Mouse (Mus musculus): ENCODE results near the gene Golga4. TPM values are rescaled to one million over a fixed set of nuclear protein-coding genes. Genes with fewer than 3 reads are reported as not detected.

Golga4 gene
- polyA plus RNA-seq, 1 experiment from 2014 or later: 47.9 TPM

DNA sequence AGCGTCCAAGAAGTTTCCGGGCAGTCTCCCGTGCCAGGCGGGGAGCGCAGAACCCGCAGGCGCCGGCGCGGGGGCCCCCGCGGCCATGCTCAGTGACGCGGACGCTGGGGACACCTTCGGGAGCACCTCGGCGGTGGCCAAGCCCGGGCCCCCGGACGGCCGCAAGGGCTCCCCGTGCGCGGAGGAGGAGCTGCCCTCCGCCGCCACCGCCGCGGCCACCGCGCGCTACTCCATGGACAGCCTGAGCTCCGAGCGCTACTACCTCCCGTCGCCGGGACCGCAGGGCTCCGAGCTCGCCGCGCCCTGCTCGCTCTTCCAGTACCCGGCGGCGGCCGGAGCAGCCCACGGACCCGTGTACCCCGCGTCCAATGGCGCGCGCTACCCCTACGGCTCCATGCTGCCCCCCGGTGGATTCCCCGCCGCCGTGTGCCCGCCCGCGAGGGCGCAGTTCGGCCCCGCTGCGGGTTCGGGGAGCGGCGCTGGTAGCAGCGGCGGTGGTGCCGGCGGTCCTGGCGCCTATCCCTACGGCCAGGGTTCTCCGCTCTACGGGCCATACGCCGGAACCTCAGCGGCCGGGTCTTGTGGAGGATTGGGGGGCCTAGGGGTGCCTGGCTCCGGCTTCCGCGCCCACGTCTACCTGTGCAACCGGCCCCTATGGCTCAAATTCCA, 27.1 kb upstream of the Golga4 start:
- Histone ChIP-seq H3K27me3 (peaks cover 96% of the 10 kb centered on the region), H3K9me3 (no peaks in the 10 kb centered on the region), H3K36me3 (no peaks in the 10 kb centered on the region), H3K4me2 (peak overlapping the region; percentile 53), H3K27ac (no peak overlapping the region), H3K4me3 (peak overlapping the region; percentile 34), H3K9ac (peak overlapping the region; percentile 40; the same call in 1 of the 2 replicates), H3K4me1 (replicated peaks) (peaks cover 33% of the 10 kb centered on the region)
- ATAC-seq (ENCODE audit: low FRiP score): no peak
- under 1% methylated on average over 70 of the region's 87 CpGs for WGBS

- Histone ChIP-seq H3K27me3 (peaks cover 97% of the 10 kb centered on the region), H3K9me3 (no peaks in the 10 kb centered on the region), H3K4me2 (peak overlapping the region; percentile 53; the same call in 1 of the 2 replicates), H3K27ac (no peak overlapping the region), H3K4me1 (replicated peaks) (peaks cover 33% of the 10 kb centered on the region), H3K4me3 (peak overlapping the region; percentile 34; the same call in 1 of the 2 replicates), H3K36me3 (no peaks in the 10 kb centered on the region), H3K9ac (no peak overlapping the region)
- 5% methylated on average over 23 of the region's 23 CpGs for WGBS
- no peak for ATAC-seq (ENCODE audit: low FRiP score)
These were observed 26.4 kb upstream of the Golga4 start for GRCm38 (mm10) chr9:118479508-118480291.

DNA sequence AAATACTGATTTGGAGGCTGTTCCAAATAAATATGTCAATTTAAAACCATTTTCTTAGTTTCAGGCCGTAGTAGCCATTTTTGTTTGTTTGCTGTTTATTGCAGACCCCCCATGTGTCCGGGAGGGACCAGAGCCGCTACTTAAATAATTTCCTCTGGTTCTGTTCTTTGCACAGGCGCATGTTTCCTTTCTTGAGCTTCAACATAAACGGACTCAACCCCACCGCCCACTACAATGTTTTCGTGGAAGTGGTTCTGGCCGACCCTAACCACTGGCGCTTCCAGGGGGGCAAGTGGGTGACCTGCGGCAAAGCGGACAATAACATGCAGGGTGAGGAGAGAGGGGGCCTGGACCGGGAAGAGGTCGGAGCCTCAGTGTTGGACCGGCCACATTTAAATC, 25.8 kb upstream of the Golga4 start:
- no peak overlapping the region for H3K27ac ChIP-seq
- H3K36me3 ChIP-seq: no peaks in the 10 kb centered on the region
- H3K4me3 ChIP-seq: no peak overlapping the region
- no peaks in the 10 kb centered on the region for H3K9me3 ChIP-seq
- WGBS: 2% methylated on average over 14 of the region's 14 CpGs
- H3K4me2 ChIP-seq: no peak overlapping the region
- peaks cover 97% of the 10 kb centered on the region for H3K27me3 ChIP-seq
- ATAC-seq (ENCODE audit: low FRiP score): no peak
- H3K4me1 ChIP-seq (replicated peaks): peaks cover 33% of the 10 kb centered on the region
- H3K9ac ChIP-seq: no peak overlapping the region

DNA sequence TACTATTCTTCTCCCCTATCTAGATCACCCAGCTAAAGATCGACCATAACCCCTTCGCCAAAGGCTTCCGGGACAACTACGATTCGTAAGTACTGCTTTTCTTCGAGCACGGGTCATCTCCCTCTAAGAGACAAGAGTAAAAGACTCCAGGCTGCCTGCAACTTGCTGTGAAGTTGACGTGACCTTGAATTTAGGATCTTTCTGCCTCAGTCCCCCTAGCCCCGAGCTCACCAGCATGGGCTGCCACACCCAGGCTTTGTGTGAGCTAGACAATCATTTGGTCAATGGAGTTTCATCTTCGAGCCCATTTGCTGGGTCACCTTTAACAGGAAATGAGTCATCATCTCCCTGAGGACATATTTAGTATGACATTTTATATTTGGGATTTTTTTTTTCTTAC, 23.9 kb upstream of the Golga4 start:
- no peak overlapping the region for H3K4me2 ChIP-seq
- peaks cover 28% of the 10 kb centered on the region for H3K4me1 ChIP-seq (replicated peaks)
- H3K4me3 ChIP-seq: no peak overlapping the region
- no peak overlapping the region for H3K27ac ChIP-seq
- H3K9ac ChIP-seq: no peak overlapping the region
- no peaks in the 10 kb centered on the region for H3K9me3 ChIP-seq
- 78% methylated on average over 10 of the region's 10 CpGs for WGBS
- no peak for ATAC-seq (ENCODE audit: low FRiP score)
- peaks cover 99% of the 10 kb centered on the region for H3K27me3 ChIP-seq
- no peaks in the 10 kb centered on the region for H3K36me3 ChIP-seq

GRCm38 (mm10) chr9:118486361-118487095, 19.5 kb upstream of the Golga4 start:
- WGBS: 2% methylated on average over 32 of the region's 32 CpGs
- Histone ChIP-seq H3K27me3 (peaks cover 93% of the 10 kb centered on the region), H3K4me3 (no peak overlapping the region), H3K36me3 (no peaks in the 10 kb centered on the region), H3K9ac (no peak overlapping the region), H3K4me1 (replicated peaks) (peaks cover 25% of the 10 kb centered on the region), H3K27ac (no peak overlapping the region), H3K4me2 (no peak overlapping the region; the same call in 1 of the 2 replicates), H3K9me3 (no peaks in the 10 kb centered on the region)
- ATAC-seq (ENCODE audit: low FRiP score): no peak

DNA sequence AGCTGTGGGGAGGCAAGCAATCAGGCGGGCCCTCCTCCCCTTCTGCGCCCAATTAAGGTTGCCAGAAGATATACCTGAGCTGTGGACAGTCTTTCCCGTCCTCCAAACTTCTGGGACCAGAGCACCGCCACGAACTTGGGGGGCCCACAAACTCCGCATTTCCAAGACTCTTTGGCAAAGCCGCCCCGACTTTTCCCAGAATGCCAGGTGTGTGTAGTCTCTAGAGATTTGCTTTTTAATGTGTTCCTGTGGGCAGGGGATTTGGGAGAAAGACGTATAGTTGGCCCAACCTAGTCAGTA, 19.0 kb upstream of the Golga4 start:
- ATAC-seq (ENCODE audit: low FRiP score): no peak
- peaks cover 90% of the 10 kb centered on the region for H3K27me3 ChIP-seq
- WGBS: 1% methylated on average over 9 of the region's 9 CpGs
- no peak overlapping the region for H3K27ac ChIP-seq
- no peaks in the 10 kb centered on the region for H3K9me3 ChIP-seq
- H3K4me1 ChIP-seq (replicated peaks): peaks cover 25% of the 10 kb centered on the region
- no peak overlapping the region; the same call in 1 of the 2 replicates for H3K4me2 ChIP-seq
- no peaks in the 10 kb centered on the region for H3K36me3 ChIP-seq
- H3K4me3 ChIP-seq: no peak overlapping the region
- no peak overlapping the region for H3K9ac ChIP-seq

GRCm38 (mm10) chr9:118487636-118488035, 18.4 kb upstream of the Golga4 start:
- ATAC-seq (ENCODE audit: low FRiP score): no peak
- Histone ChIP-seq H3K36me3 (no peaks in the 10 kb centered on the region), H3K4me3 (peak overlapping the region; percentile 17; the same call in 1 of the 2 replicates), H3K9me3 (no peaks in the 10 kb centered on the region), H3K27me3 (peaks cover 85% of the 10 kb centered on the region), H3K4me2 (peak overlapping the region; percentile 46), H3K27ac (no peak overlapping the region), H3K9ac (no peak overlapping the region), H3K4me1 (replicated peaks) (peaks cover 25% of the 10 kb centered on the region)
- WGBS: under 1% methylated on average over 22 of the region's 22 CpGs

DNA sequence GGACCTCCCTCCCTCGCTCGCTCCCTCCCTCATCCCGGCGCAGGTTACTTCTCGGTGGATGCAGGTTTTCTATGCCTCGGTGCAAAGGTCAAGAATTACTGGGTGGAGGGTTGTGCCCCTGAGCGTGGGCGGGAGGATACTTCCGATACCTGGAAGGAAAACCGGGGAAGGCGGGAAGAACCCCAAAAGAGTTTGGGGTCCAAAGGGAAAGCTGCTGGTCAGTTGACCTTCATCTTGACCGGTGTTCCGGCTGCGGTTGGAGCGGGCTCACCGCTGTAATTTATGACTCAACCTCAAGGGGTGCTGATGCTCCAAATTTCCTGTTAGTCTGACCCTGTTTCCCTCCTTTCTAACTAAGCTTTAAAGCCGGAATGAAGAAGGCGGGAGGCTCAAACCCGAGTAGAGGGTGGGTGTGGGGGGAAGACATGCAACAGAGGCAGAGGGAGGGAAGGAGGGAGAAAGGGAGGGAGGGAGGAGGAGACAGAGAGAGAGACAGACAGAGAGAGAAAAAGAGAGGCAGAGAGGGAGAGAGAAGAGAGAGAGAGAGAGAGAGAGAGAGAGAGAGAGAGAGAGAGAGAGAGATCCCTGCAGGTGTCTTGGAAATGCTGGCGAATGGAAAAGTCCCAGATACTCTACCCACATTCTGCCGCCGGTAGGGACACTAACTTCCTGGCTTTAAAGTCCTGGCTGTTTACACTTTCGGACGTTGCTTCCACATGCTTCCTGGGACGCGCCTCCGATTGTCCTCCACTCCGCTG, 17.8 kb upstream of the Golga4 start:
- no peak overlapping the region for H3K27ac ChIP-seq
- no peak overlapping the region for H3K9ac ChIP-seq
- H3K4me1 ChIP-seq (replicated peaks): peaks cover 25% of the 10 kb centered on the region
- peaks cover 79% of the 10 kb centered on the region for H3K27me3 ChIP-seq
- WGBS: under 1% methylated on average over 28 of the region's 28 CpGs
- H3K4me2 ChIP-seq: peak overlapping the region; percentile 46
- no peaks in the 10 kb centered on the region for H3K9me3 ChIP-seq
- H3K4me3 ChIP-seq: peak overlapping the region; percentile 17
- H3K36me3 ChIP-seq: no peaks in the 10 kb centered on the region
- no peak for ATAC-seq (ENCODE audit: low FRiP score)

DNA sequence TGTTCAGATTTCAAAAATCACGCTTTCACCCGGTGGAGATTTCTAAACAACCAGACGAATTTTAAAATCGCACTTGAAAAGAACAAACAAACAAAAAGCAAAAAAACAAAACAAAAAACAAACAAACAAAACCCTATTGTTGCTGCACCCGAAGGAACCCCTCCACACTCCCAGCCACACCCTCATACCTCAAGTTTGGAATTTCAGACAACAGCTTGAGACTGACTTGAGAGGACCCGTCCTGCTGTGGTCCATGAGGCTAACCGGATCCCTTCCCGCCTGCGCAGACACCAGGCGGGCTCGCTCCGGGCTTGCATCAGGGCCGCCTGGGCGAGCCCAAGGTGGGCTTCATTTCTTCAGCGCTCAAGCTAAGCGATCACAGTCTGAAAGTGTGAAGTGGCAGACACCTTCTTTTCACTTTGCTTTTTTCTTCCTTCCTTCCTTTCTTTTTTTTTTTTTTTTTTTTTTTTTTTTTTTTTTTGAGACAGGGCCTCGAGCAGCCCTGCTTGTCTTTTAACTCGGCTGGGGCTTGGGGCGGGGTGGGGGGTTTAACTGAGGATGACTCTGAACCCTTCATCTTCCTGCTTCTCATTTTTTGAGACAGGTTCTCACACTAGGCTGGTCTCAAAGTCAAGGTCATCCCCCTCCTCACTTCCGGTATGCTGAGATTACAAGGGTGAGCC, 17.0 kb upstream of the Golga4 start:
- peaks cover 25% of the 10 kb centered on the region for H3K4me1 ChIP-seq (replicated peaks)
- no peak overlapping the region for H3K9ac ChIP-seq
- H3K36me3 ChIP-seq: no peaks in the 10 kb centered on the region
- H3K27me3 ChIP-seq: peaks cover 71% of the 10 kb centered on the region
- peak overlapping the region; percentile 17 for H3K4me3 ChIP-seq
- no peaks in the 10 kb centered on the region for H3K9me3 ChIP-seq
- ATAC-seq (ENCODE audit: low FRiP score): peak; percentile 39; the same call in 1 of the 2 replicates
- H3K4me2 ChIP-seq: peak overlapping the region; percentile 46
- 1% methylated on average over 20 of the region's 20 CpGs for WGBS
- H3K27ac ChIP-seq: no peak overlapping the region

DNA sequence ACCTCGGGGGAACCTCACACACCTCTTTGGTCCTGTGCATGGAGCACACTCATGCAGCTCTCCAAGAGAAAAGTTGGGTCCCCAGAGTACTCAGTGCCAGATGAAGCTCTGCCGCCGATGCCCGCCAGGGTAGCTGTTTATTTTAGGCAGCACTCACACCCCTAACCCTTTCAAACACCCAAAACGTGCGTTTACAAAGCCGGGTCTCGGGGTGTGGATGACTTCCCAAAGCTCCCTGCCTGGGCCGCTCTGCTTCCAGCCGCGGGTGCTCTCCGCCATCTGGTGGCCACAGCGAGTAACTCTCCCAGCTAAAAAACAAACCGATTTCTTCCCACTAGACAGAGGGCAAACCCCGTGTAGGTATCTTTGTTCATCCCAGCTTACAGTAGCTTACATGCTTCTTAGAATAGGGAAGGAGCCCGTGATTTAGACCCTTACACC, 16.5 kb upstream of the Golga4 start:
- H3K4me1 ChIP-seq (replicated peaks): peaks cover 25% of the 10 kb centered on the region
- H3K4me2 ChIP-seq: peak overlapping the region; percentile 46
- H3K27me3 ChIP-seq: peaks cover 66% of the 10 kb centered on the region
- 1% methylated on average over 16 of the region's 16 CpGs for WGBS
- H3K27ac ChIP-seq: no peak overlapping the region
- no peaks in the 10 kb centered on the region for H3K9me3 ChIP-seq
- no peak overlapping the region for H3K9ac ChIP-seq
- H3K4me3 ChIP-seq: peak overlapping the region; percentile 10; the same call in 1 of the 2 replicates
- H3K36me3 ChIP-seq: no peaks in the 10 kb centered on the region
- peak; percentile 72 for ATAC-seq (ENCODE audit: low FRiP score)

DNA sequence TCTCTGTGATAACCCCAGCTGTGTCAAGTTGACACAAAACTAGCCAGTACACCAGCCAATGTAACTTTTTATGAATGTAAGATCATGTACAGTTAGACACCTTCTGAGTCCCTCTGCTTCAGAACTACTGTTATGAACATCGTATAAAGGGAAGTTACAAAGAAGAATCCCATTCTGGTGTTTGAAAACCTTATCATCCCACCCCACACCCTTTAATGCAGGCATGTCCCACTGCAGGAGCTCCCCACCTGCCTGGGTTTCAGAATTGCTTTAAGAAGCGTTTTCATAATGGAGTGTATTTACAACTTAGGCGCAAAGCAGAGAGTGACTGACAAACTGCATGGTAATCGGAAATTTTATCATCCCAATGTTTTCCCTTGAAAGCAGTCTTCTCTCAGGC, 14.9 kb upstream of the Golga4 start:
- Histone ChIP-seq H3K27ac (no peak overlapping the region), H3K4me2 (no peak overlapping the region), H3K9ac (no peak overlapping the region), H3K9me3 (no peaks in the 10 kb centered on the region), H3K36me3 (no peaks in the 10 kb centered on the region), H3K27me3 (peaks cover 50% of the 10 kb centered on the region), H3K4me3 (no peak overlapping the region), H3K4me1 (replicated peaks) (peaks cover 25% of the 10 kb centered on the region)
- ATAC-seq (ENCODE audit: low FRiP score): no peak
- WGBS: 82% methylated on average over 4 of the region's 4 CpGs
